Mouse (Mus musculus) heart, adult 9 months (tissue): ENCODE results near the gene Bola1.
"Not testable (repeated sequence)": the region's sequence is repeated elsewhere in the genome, so short reads cannot be mapped to it uniquely, and the experiment has no call there.

Source experiments
- DNase-seq, 2 experiments: peaks; one replicate each; pipeline ENCODE4 v3.0.0; 2022; ENCODE audit warnings: low spot score in 2 of 2

The Bola1 gene

GRCm38 (mm10) chr3:96226695-96227648 is 7.5 kb upstream of the Bola1 start:
- DNase-seq, result peak; percentile 58 to 61

GRCm38 (mm10) chr3:96225421-96225820 is 5.9 kb upstream of the Bola1 start:
- no peak for DNase-seq

- DNase-seq, result no peak
Measured at GRCm38 (mm10) chr3:96222774-96223173, 3.3 kb upstream of the Bola1 start.

- DNase-seq, result no peak
Measured at GRCm38 (mm10) chr3:96221640-96222038, 2.1 kb upstream of the Bola1 start.

GRCm38 (mm10) chr3:96220765-96221639 is 1.5 kb upstream of the Bola1 start, which contains the start of the genes Hist2h2ac and Hist2h2be:
Gene Hist2h2ac, minus strand, starts transcription at chr3:96220880.
Gene Hist2h2be, plus strand, starts transcription at chr3:96221119.
- DNase-seq, result peak; percentile 96 to 97

GRCm38 (mm10) chr3:96220131-96220764 is 739 bp upstream of the Bola1 start:
- not testable (repeated sequence) for DNase-seq

GRCm38 (mm10) chr3:96219191-96219641 is 293 bp downstream of the Bola1 start:
- no peak for DNase-seq

- no peak for DNase-seq
Measured at GRCm38 (mm10) chr3:96209242-96209641, 10.3 kb downstream of the Bola1 start.

- DNase-seq, result no peak
Measured at GRCm38 (mm10) chr3:96207819-96208218, 11.7 kb downstream of the Bola1 start.

GRCm38 (mm10) chr3:96199731-96200130 is 19.8 kb downstream of the Bola1 start:
- no peak for DNase-seq

GRCm38 (mm10) chr3:96198601-96199251 is 20.8 kb downstream of the Bola1 start:
- not testable (repeated sequence) for DNase-seq

- no peak for DNase-seq
Measured at GRCm38 (mm10) chr3:96198181-96198580, 21.3 kb downstream of the Bola1 start.

GRCm38 (mm10) chr3:96197129-96197749 is 22.3 kb downstream of the Bola1 start:
- DNase-seq, result peak; percentile 90 to 91

GRCm38 (mm10) chr3:96196437-96197128 is 22.9 kb downstream of the Bola1 start:
- DNase-seq, result no peak

- DNase-seq, result no peak
Measured at GRCm38 (mm10) chr3:96195616-96196313, 23.7 kb downstream of the Bola1 start.

GRCm38 (mm10) chr3:96194966-96195365 is 24.5 kb downstream of the Bola1 start:
- DNase-seq, result no peak

GRCm38 (mm10) chr3:96192977-96193376 is 26.5 kb downstream of the Bola1 start:
- no peak for DNase-seq

GRCm38 (mm10) chr3:96182382-96182776 is 37.1 kb downstream of the Bola1 start:
- DNase-seq, result peak in 1 of 2 experiments; percentile 42
